8 mouse cellular contexts compared by ENCODE assay signal in genomic region chr11:69880506-69880852, GRCm38 (mm10). TPM values are rescaled to one million over a fixed set of nuclear protein-coding genes. Genes with fewer than 3 reads are reported as not detected.
A peak's percentile ranks its signal among the peaks of the same experiment; 100 is the strongest.
DNase-seq lines count a peak whose midpoint lies in the region; ATAC-seq lines count a peak whose summit lies in the region.

No protein-coding gene starts in this region.

- peak overlapping the region; percentile 84 for H3K9ac ChIP-seq in heart, embryonic 13.5 days
- peak overlapping the region; percentile 61; the same call in 1 of the 2 replicates for H3K9ac ChIP-seq in hindbrain, embryonic 11.5 days (ENCODE audit: low read depth, low read length)
- H3K9ac ChIP-seq in limb, embryonic 11.5 days (ENCODE audit: low read length) = peak overlapping the region; percentile 32
- peak overlapping the region; percentile 60 for H3K9ac ChIP-seq in midbrain, embryonic 11.5 days (ENCODE audit: low read length)

- no peaks in the 10 kb centered on the region for H3K9me3 ChIP-seq in heart, embryonic 13.5 days
- no peaks in the 10 kb centered on the region for H3K9me3 ChIP-seq in embryonic facial prominence, embryonic 10.5 days
- no peaks in the 10 kb centered on the region for H3K9me3 ChIP-seq in hindbrain, embryonic 11.5 days (ENCODE audit: control insufficient read depth, low read length)
- H3K9me3 ChIP-seq in limb, embryonic 11.5 days (ENCODE audit: control insufficient read depth, low read length) = no peaks in the 10 kb centered on the region
- no peaks in the 10 kb centered on the region for H3K9me3 ChIP-seq in midbrain, embryonic 11.5 days (ENCODE audit: control insufficient read depth, low read length)

- peak overlapping the region; percentile 92 for H3K27ac ChIP-seq in heart, embryonic 13.5 days (replicated peaks)
- H3K27ac ChIP-seq in embryonic facial prominence, embryonic 10.5 days (replicated peaks) = peak overlapping the region; percentile 87
- peak overlapping the region; percentile 67; the same call in 1 of the 2 replicates for H3K27ac ChIP-seq in hindbrain, embryonic 11.5 days (ENCODE audit: low read depth, low read length)
- peak overlapping the region; percentile 30 for H3K27ac ChIP-seq in limb, embryonic 11.5 days (replicated peaks; ENCODE audit: low read depth, low read length)
- no peak overlapping the region; the same call in 1 of the 2 replicates for H3K27ac ChIP-seq in midbrain, embryonic 11.5 days (ENCODE audit: low read depth, low read length)

- ATAC-seq in heart, embryonic 13.5 days (ENCODE audit: extremely low read depth, insufficient number of reproducible peaks, low FRiP score, low TSS enrichment) = peak; percentile 1; the same call in 1 of the 2 replicates
- ATAC-seq in hindbrain, embryonic 11.5 days (ENCODE audit: low FRiP score) = peak; percentile 36; the same call in 1 of the 2 replicates
- peak; percentile 46 for ATAC-seq in limb, embryonic 11.5 days (ENCODE audit: insufficient number of reproducible peaks, low FRiP score, low TSS enrichment, low read depth)
- peak; percentile 55; the same call in 1 of the 2 replicates for ATAC-seq in midbrain, embryonic 11.5 days (ENCODE audit: low FRiP score)

- DNase-seq in heart, adult 8-10 months (ENCODE audit: low spot score) = no peak
- DNase-seq in R1 (ENCODE audit: low read depth, low spot score) = peak; percentile 80
- peak; percentile 80 for DNase-seq in embryonic facial prominence, embryonic 10.5 days (ENCODE audit: low spot score)
- DNase-seq in hindbrain, embryonic 11.5 days (ENCODE audit: low spot score) = peak; percentile 72
- peak; percentile 83 for DNase-seq in limb, embryonic 11.5 days (ENCODE audit: low spot score)
- DNase-seq in midbrain, embryonic 11.5 days (ENCODE audit: low spot score, missing footprints) = no peak
- DNase-seq in splenic B cell, adult 2 months (ENCODE audit: low read depth, low spot score) = peak; percentile 84

- peak overlapping the region; percentile 64 for H3K4me3 ChIP-seq in heart, embryonic 13.5 days
- H3K4me3 ChIP-seq in embryonic facial prominence, embryonic 10.5 days = peak overlapping the region; percentile 62
- peak overlapping the region; percentile 46 for H3K4me3 ChIP-seq in hindbrain, embryonic 11.5 days (ENCODE audit: low read depth, low read length)
- peak overlapping the region; percentile 38 for H3K4me3 ChIP-seq in limb, embryonic 11.5 days (ENCODE audit: low read depth, low read length)
- H3K4me3 ChIP-seq in midbrain, embryonic 11.5 days (ENCODE audit: low read depth, low read length) = peak overlapping the region; percentile 43

- H3K36me3 ChIP-seq in heart, embryonic 13.5 days = no peaks in the 10 kb centered on the region
- H3K36me3 ChIP-seq in embryonic facial prominence, embryonic 10.5 days (replicated peaks) = no peaks in the 10 kb centered on the region
- no peaks in the 10 kb centered on the region for H3K36me3 ChIP-seq in hindbrain, embryonic 11.5 days (ENCODE audit: control insufficient read depth, insufficient read depth, low read length)
- no peaks in the 10 kb centered on the region for H3K36me3 ChIP-seq in limb, embryonic 11.5 days (ENCODE audit: control insufficient read depth, insufficient read depth, low read length)
- H3K36me3 ChIP-seq in midbrain, embryonic 11.5 days (ENCODE audit: control insufficient read depth, insufficient read depth, low read length) = no peaks in the 10 kb centered on the region
- H3K36me3 ChIP-seq in splenic B cell, adult 2 months (ENCODE audit: control insufficient read depth, insufficient read depth, low read length, poor library complexity, severe bottlenecking) = peaks cover 14% of the 10 kb centered on the region

- no peaks in the 10 kb centered on the region for H3K27me3 ChIP-seq in heart, embryonic 13.5 days (replicated peaks)
- H3K27me3 ChIP-seq in embryonic facial prominence, embryonic 10.5 days (replicated peaks; ENCODE audit: low read depth, poor library complexity, severe bottlenecking) = peaks cover 26% of the 10 kb centered on the region
- H3K27me3 ChIP-seq in hindbrain, embryonic 11.5 days (ENCODE audit: control insufficient read depth, insufficient read depth, low read length) = no peaks in the 10 kb centered on the region
- H3K27me3 ChIP-seq in limb, embryonic 11.5 days (ENCODE audit: control insufficient read depth, insufficient read depth, low read length) = no peaks in the 10 kb centered on the region
- peaks cover 3% of the 10 kb centered on the region; the same call in 1 of the 2 replicates for H3K27me3 ChIP-seq in midbrain, embryonic 11.5 days (ENCODE audit: control insufficient read depth, insufficient read depth, low read length)
- H3K27me3 ChIP-seq in splenic B cell, adult 2 months (ENCODE audit: control insufficient read depth, insufficient read depth, low read length, poor library complexity, severe bottlenecking) = no peaks in the 10 kb centered on the region

- peaks cover 72% of the 10 kb centered on the region for H3K4me1 ChIP-seq in heart, embryonic 13.5 days
- H3K4me1 ChIP-seq in embryonic facial prominence, embryonic 10.5 days = peaks cover 68% of the 10 kb centered on the region
- no peaks in the 10 kb centered on the region; the same call in none of the 2 replicates for H3K4me1 ChIP-seq in hindbrain, embryonic 11.5 days (replicated peaks; ENCODE audit: control insufficient read depth, insufficient read depth, low read length)
- peaks cover 12% of the 10 kb centered on the region for H3K4me1 ChIP-seq in limb, embryonic 11.5 days (ENCODE audit: control insufficient read depth, insufficient read depth, low read length)
- H3K4me1 ChIP-seq in midbrain, embryonic 11.5 days (ENCODE audit: control insufficient read depth, insufficient read depth, low read length) = peaks cover 19% of the 10 kb centered on the region

- WGBS in heart, embryonic 13.5 days = under 1% methylated on average over 18 of the region's 18 CpGs
- WGBS in embryonic facial prominence, embryonic 10.5 days = under 1% methylated on average over 18 of the region's 18 CpGs
- under 1% methylated on average over 18 of the region's 18 CpGs for WGBS in hindbrain, embryonic 11.5 days
- WGBS in limb, embryonic 11.5 days = under 1% methylated on average over 18 of the region's 18 CpGs
- WGBS in midbrain, embryonic 11.5 days = under 1% methylated on average over 18 of the region's 18 CpGs

- peak overlapping the region; percentile 91 for H3K4me2 ChIP-seq in heart, embryonic 13.5 days
- H3K4me2 ChIP-seq in hindbrain, embryonic 11.5 days (replicated peaks; ENCODE audit: low read depth, low read length) = peak overlapping the region; percentile 68
- H3K4me2 ChIP-seq in limb, embryonic 11.5 days (ENCODE audit: low read depth, severe bottlenecking) = peak overlapping the region; percentile 83
- peak overlapping the region; percentile 58 for H3K4me2 ChIP-seq in midbrain, embryonic 11.5 days

RNA-seq across cellular contexts. Expression of gene Kctd11, which starts 0.7 kb away (rescaled TPM):
- 3.9 TPM in 2 replicates for polyA plus RNA-seq in heart, embryonic 13.5 days (2015; fragmentation: Nextera tagmentation; extraction: Ambion mirVana)
- 1 to 10 TPM; 2.0 to 2.6 (median 2.4) TPM for total RNA-seq in heart, adult 8-10 months (2022)
- polyA plus RNA-seq in embryonic facial prominence, embryonic 10.5 days (2016; fragmentation: Nextera tagmentation; extraction: Ambion mirVana) = 6.8 and 7.0 TPM in 2 replicates
- 2.3 and 2.4 TPM in 2 replicates for polyA plus RNA-seq in hindbrain, embryonic 11.5 days (2014; fragmentation: Nextera tagmentation; extraction: Ambion mirVana)
- 3.7 and 4.3 TPM in 2 replicates for polyA plus RNA-seq in limb, embryonic 11.5 days (2014; fragmentation: Nextera tagmentation; extraction: Ambion mirVana)
- 3.1 and 3.9 TPM in 2 replicates for polyA plus RNA-seq in midbrain, embryonic 11.5 days (2014; fragmentation: Nextera tagmentation; extraction: Ambion mirVana)

RNA-seq across cellular contexts. Expression of gene Tmem95, which starts 2.7 kb away (rescaled TPM):
- polyA plus RNA-seq in heart, embryonic 13.5 days (2015; fragmentation: Nextera tagmentation; extraction: Ambion mirVana) = not detected in 2 replicates
- not detected for total RNA-seq in heart, adult 8-10 months (2022)
- polyA plus RNA-seq in embryonic facial prominence, embryonic 10.5 days (2016; fragmentation: Nextera tagmentation; extraction: Ambion mirVana) = 0.31 TPM in 1 of 2 replicates, not detected in the other
- polyA plus RNA-seq in hindbrain, embryonic 11.5 days (2014; fragmentation: Nextera tagmentation; extraction: Ambion mirVana) = not detected in 2 replicates
- polyA plus RNA-seq in limb, embryonic 11.5 days (2014; fragmentation: Nextera tagmentation; extraction: Ambion mirVana) = not detected in 2 replicates
- polyA plus RNA-seq in midbrain, embryonic 11.5 days (2014; fragmentation: Nextera tagmentation; extraction: Ambion mirVana) = not detected in 2 replicates

RNA-seq across cellular contexts. Expression of gene Acap1, which starts 14.9 kb away (rescaled TPM):
- polyA plus RNA-seq in heart, embryonic 13.5 days (2015; fragmentation: Nextera tagmentation; extraction: Ambion mirVana) = 7.0 and 8.2 TPM in 2 replicates
- 1 to 10 TPM in 2 of 4 experiments, under 1 TPM in 2; 0.16 to 1.1 (median 0.83) TPM for total RNA-seq in heart, adult 8-10 months (2022)
- polyA plus RNA-seq in embryonic facial prominence, embryonic 10.5 days (2016; fragmentation: Nextera tagmentation; extraction: Ambion mirVana) = 1.3 and 1.5 TPM in 2 replicates
- polyA plus RNA-seq in hindbrain, embryonic 11.5 days (2014; fragmentation: Nextera tagmentation; extraction: Ambion mirVana) = 0.45 and 1.4 TPM in 2 replicates
- 0.72 and 0.78 TPM in 2 replicates for polyA plus RNA-seq in limb, embryonic 11.5 days (2014; fragmentation: Nextera tagmentation; extraction: Ambion mirVana)
- polyA plus RNA-seq in midbrain, embryonic 11.5 days (2014; fragmentation: Nextera tagmentation; extraction: Ambion mirVana) = 0.36 and 0.59 TPM in 2 replicates

RNA-seq across cellular contexts. Expression of gene 2810408A11Rik, which starts 20.3 kb away (rescaled TPM):
- polyA plus RNA-seq in heart, embryonic 13.5 days (2015; fragmentation: Nextera tagmentation; extraction: Ambion mirVana) = 4.0 and 4.1 TPM in 2 replicates
- under 1 TPM; 0.43 to 0.81 (median 0.60) TPM for total RNA-seq in heart, adult 8-10 months (2022)
- 14.7 and 14.8 TPM in 2 replicates for polyA plus RNA-seq in embryonic facial prominence, embryonic 10.5 days (2016; fragmentation: Nextera tagmentation; extraction: Ambion mirVana)
- 14.5 and 14.7 TPM in 2 replicates for polyA plus RNA-seq in hindbrain, embryonic 11.5 days (2014; fragmentation: Nextera tagmentation; extraction: Ambion mirVana)
- polyA plus RNA-seq in limb, embryonic 11.5 days (2014; fragmentation: Nextera tagmentation; extraction: Ambion mirVana) = 24.8 and 26.5 TPM in 2 replicates
- polyA plus RNA-seq in midbrain, embryonic 11.5 days (2014; fragmentation: Nextera tagmentation; extraction: Ambion mirVana) = 15.3 and 17.8 TPM in 2 replicates

RNA-seq across cellular contexts. Expression of gene Neurl4, which starts 20.4 kb away (rescaled TPM):
- polyA plus RNA-seq in heart, embryonic 13.5 days (2015; fragmentation: Nextera tagmentation; extraction: Ambion mirVana) = 7.8 and 8.1 TPM in 2 replicates
- 10 to 100 TPM; 38.0 to 50.9 (median 43.4) TPM for total RNA-seq in heart, adult 8-10 months (2022)
- polyA plus RNA-seq in embryonic facial prominence, embryonic 10.5 days (2016; fragmentation: Nextera tagmentation; extraction: Ambion mirVana) = 10.9 and 11.1 TPM in 2 replicates
- polyA plus RNA-seq in hindbrain, embryonic 11.5 days (2014; fragmentation: Nextera tagmentation; extraction: Ambion mirVana) = 15.0 and 20.6 TPM in 2 replicates
- 15.3 and 15.5 TPM in 2 replicates for polyA plus RNA-seq in limb, embryonic 11.5 days (2014; fragmentation: Nextera tagmentation; extraction: Ambion mirVana)
- polyA plus RNA-seq in midbrain, embryonic 11.5 days (2014; fragmentation: Nextera tagmentation; extraction: Ambion mirVana) = 15.6 and 16.3 TPM in 2 replicates

Comparison
In these comparisons a context has a peak if more than half of its experiments do, and no peak if none do; other contexts are left out.
1. ATAC-seq: peak in every context shown above with its lines; median percentile 55 in midbrain, embryonic 11.5 days; 46 in limb, embryonic 11.5 days; 36 in hindbrain, embryonic 11.5 days; 1 in heart, embryonic 13.5 days.
2. H3K9ac ChIP-seq: peak in every context shown above with its lines; median percentile 84 in heart, embryonic 13.5 days; 61 in hindbrain, embryonic 11.5 days; 60 in midbrain, embryonic 11.5 days; 32 in limb, embryonic 11.5 days.
3. DNase-seq: peak in R1 (single experiment), embryonic facial prominence, embryonic 10.5 days (single experiment), hindbrain, embryonic 11.5 days (single experiment), limb, embryonic 11.5 days (single experiment) and splenic B cell, adult 2 months (single experiment); none in heart, adult 8-10 months (single experiment) and midbrain, embryonic 11.5 days (single experiment).
4. Peak in every context shown above with its lines, with median percentiles within 50 percentile points of each other: H3K4me2 ChIP-seq and H3K4me3 ChIP-seq.